ENCODE assay signal across 8 mouse cellular contexts in genomic region chr9:69289056-69290017, GRCm38 (mm10).
A peak's percentile ranks its signal among the peaks of the same experiment; 100 is the strongest.
DNase-seq lines count a peak whose midpoint lies in the region; ATAC-seq and TF ChIP-seq lines count a peak whose summit lies in the region.

No protein-coding gene starts in this region.

- no peaks in the 10 kb centered on the region for H3K9me3 ChIP-seq in intestine, embryonic 14.5 days (ENCODE audit: control insufficient read depth, low read length)

- TF ChIP-seq CTCF in cortical plate, adult 2 months (IDR thresholded peaks at IDR 0.05; ENCODE audit: extremely low read depth, insufficient read depth, low read length): no peak

- peak; percentile 91 for DNase-seq in gastrocnemius, postnatal 25 days
- DNase-seq in intestine, embryonic 14.5 days (ENCODE audit: low spot score): no peak
- peak; percentile 60 to 77 for DNase-seq in left cerebral cortex, postnatal 14 days (ENCODE audit: low spot score in 2 of 2)
- peak; percentile 82 to 83 for DNase-seq in right cerebral cortex, postnatal 10 days (ENCODE audit: low spot score in 2 of 2)
- peak; percentile 51 for DNase-seq in urinary bladder, postnatal 10 days (ENCODE audit: low spot score)

- ATAC-seq in activated CD4-positive, CD25-positive, alpha-beta regulatory T cell, adult 4 months: peak; percentile 80
- peak; percentile 93 for ATAC-seq in intestine, embryonic 14.5 days (replicated peaks; ENCODE audit: low FRiP score, low TSS enrichment, low read depth)
- ATAC-seq in megakaryocyte progenitor cell, adult 5-6 weeks (replicated peaks; ENCODE audit: poor library complexity): peak; percentile 90

- H3K27ac ChIP-seq in cortical plate, adult 2 months (ENCODE audit: insufficient read depth, low read length): peak overlapping the region; percentile 43; the same call in 1 of the 2 replicates
- no peak overlapping the region for H3K27ac ChIP-seq in intestine, embryonic 14.5 days (ENCODE audit: low read depth)

- peak overlapping the region; percentile 73 for H3K4me3 ChIP-seq in cortical plate, adult 2 months (ENCODE audit: insufficient read depth, low read length)
- peak overlapping the region; percentile 65 for H3K4me3 ChIP-seq in intestine, embryonic 14.5 days (ENCODE audit: low read depth, low read length)

- WGBS in intestine, embryonic 14.5 days: under 1% methylated on average over 59 of the region's 59 CpGs

- H3K27me3 ChIP-seq in intestine, embryonic 14.5 days (replicated peaks; ENCODE audit: control insufficient read depth, insufficient read depth, low read length): peaks cover 37% of the 10 kb centered on the region

- TF ChIP-seq POLR2A in cortical plate, adult 2 months (IDR thresholded peaks at IDR 0.05; ENCODE audit: extremely low read depth, insufficient read depth, low read length): 0 out of 2 replicates have a peak, but pooled peaks have one; percentile 33

- H3K4me2 ChIP-seq in intestine, embryonic 14.5 days (ENCODE audit: low read length): peak overlapping the region; percentile 99

- peak overlapping the region; percentile 58 for H3K9ac ChIP-seq in intestine, embryonic 14.5 days (ENCODE audit: low read length)

- H3K4me1 ChIP-seq in cortical plate, adult 2 months (ENCODE audit: control insufficient read depth, insufficient read depth, low read length): no peaks in the 10 kb centered on the region
- H3K4me1 ChIP-seq in intestine, embryonic 14.5 days (replicated peaks; ENCODE audit: control insufficient read depth, insufficient read depth, low read length): peaks cover 11% of the 10 kb centered on the region; the same call in 1 of the 2 replicates

- no peaks in the 10 kb centered on the region for H3K36me3 ChIP-seq in intestine, embryonic 14.5 days (ENCODE audit: control insufficient read depth, insufficient read depth, low read length)

- intact Hi-C loops in left cerebral cortex, postnatal 14 days (cut with DNase I): loop anchor here (10.0 kb wide), 3 partner anchors 335 to 1275 kb away; no protein-coding TSS in a partner anchor
